Mouse (Mus musculus): ENCODE results near the gene Ccdc116.
"Not testable (repeated sequence)": the region's sequence is repeated elsewhere in the genome, so short reads cannot be mapped to it uniquely, and the experiment has no call there.

Ccdc116 gene

DNA sequence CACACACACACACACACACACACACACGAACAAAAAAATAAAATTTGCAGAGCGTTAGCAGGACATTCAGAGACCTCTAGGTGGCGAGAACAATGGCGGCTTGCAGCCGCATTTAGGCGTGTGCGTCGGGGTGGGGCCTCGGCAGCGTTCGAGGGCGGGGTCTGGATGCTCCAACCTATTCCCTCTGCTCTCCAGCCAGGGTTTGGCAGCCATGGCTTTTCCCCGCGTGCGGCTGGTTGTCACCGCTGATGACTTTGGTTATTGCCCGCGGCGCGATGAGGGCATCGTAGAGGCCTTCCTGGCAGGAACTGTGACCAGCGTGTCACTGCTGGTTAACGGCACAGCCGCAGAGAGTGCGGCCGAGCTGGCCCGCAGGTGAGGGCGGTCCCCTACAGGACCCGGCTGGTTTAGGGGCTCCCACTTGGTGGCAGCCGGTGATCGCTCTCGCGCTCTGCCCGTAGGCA lies at the start of gene Ccdc116:
Ccdc116 (minus strand) TSS at position 458 of the 464 bp plus-strand sequence.
- peak; percentile 35 to 57 for DNase-seq (ENCODE audit: low spot score in 2 of 2)

DNA sequence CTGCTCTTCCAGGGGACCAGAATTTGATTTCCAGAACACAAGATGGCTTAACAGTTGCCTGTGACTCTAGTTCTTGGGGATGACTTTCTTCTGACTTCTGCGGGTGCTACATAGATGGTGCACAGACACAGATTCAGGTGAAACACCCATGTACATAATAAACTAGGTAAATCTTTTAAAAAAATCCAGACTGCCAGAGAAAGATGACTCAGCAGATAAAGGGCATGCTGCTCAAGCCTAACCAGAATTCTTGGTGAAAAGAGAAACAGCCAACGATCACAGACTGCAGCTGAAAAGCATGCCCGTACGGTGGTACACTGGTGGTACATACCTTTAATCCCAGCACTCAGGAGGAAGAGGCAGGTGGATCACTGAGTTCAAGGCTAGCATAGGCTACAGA lies 46.8 kb upstream of the Ccdc116 start:
- no peak for DNase-seq (ENCODE audit: low spot score in 2 of 2)

DNA sequence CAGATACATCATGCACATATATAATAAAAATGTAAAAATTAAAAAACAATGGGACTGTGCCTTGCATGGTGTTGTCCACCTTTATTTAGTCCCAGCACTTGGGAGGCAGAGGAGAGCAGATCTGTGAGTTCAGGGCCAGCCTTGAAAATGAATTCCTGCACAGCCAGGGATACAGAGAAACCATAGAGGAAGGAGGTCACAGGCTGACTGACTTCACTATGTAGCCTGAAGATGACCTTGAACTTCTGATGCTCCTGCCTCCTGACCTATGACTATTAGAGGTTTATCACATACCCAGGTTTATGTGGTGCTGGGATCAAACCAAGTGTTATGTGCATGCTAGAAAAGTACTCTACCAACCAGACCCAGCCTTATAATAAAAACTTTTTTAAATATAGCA lies 38.4 kb upstream of the Ccdc116 start:
- no peak for DNase-seq (ENCODE audit: low spot score in 2 of 2)

GRCm38 (mm10) chr16:17183003-17183402 lies 36.0 kb upstream of the Ccdc116 start:
- no peak for DNase-seq (ENCODE audit: low spot score in 2 of 2)

DNA sequence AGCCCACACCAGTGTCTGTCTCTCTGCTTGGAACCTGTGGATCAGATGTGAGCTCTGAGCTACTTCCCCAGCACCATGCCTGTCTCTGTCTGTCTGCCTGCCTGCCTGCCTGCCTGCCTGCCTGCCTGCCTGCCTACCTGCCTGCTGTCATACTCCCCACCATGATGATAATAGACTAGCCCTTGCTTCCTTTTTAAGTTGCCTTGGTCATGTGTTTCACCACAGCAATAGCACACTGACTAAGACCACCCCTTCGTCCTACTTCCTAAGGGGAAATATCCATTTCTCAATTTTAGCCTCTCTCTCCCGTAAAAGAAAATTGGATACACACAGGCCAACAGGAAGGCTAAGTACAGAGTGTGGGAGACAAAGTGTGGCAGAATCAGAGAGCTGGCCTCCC lies 35.1 kb upstream of the Ccdc116 start:
- DNase-seq (ENCODE audit: low spot score in 2 of 2), result no peak

- peak in 1 of 2 experiments; percentile 11 for DNase-seq (ENCODE audit: low spot score in 2 of 2)
Observed at GRCm38 (mm10) chr16:17181382-17181781, 34.4 kb upstream of the Ccdc116 start.

DNA sequence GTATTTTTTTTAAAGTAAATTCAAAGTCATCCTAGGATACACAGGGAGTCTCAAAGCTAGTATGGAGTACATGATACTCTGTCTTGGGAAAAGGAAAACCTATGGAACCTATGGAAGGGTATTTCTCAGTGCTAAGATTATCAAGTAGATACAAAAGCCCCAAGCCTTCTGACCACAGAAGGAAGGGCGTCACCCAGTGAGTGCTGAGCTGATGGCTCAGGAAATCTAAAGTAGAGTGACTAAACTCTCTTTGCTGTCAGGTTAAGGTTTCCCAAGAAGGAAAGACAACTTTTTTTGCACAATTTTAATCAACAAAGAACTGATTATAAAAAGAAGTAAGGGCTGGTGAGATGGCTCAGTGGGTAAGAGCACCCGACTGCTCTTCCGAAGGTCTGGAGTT lies 32.7 kb upstream of the Ccdc116 start:
- no peak for DNase-seq (ENCODE audit: low spot score in 2 of 2)

DNA sequence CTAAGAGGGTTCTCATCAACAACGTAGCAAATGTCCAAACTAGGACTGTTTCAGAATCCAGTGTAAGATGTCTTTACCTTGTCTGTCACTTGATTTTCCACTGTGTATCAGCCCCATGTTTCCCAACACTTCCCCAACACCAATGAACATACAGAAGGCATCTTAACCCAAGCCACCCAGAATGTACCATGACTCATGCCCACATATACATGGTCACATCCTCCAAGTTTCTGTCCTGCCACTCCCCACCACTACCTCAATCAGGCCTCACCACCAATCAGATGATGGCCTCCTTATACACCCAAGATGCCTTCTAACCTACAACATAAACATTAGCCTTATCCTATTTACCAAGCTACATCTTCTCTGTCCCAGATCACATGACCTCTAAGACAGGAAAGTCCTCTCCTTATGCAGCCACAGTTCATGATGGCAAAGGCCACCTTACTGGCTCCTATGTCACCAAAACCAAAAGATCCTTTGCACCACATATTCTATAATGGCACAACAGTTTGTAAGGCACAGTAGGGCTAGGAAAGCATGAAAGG lies 30.7 kb upstream of the Ccdc116 start:
- DNase-seq (ENCODE audit: low spot score in 2 of 2), result no peak

DNA sequence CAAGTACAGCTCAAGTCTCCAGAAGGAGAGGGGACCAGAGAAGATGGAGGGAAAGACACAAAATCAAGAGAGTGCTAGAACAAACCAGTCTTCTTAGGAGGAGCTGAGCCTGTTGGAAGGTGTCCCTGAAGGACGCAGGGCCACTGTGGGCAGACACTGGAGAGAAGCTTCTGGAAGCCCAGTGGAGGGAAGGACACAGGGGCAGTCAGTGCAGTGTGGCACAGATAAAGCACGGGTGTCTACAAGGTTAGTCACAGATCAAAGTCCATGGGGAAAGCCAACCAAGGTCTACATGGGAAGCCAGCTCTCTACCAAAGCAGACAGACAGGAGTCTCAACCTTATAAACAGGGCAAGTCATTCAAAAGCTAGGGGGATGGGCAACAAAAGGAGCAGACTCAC lies 28.7 kb upstream of the Ccdc116 start:
- no peak for DNase-seq (ENCODE audit: low spot score in 2 of 2)

- DNase-seq (ENCODE audit: low spot score in 2 of 2), result no peak
Observed at GRCm38 (mm10) chr16:17168049-17168448, 21.0 kb upstream of the Ccdc116 start.

- no peak for DNase-seq (ENCODE audit: low spot score in 2 of 2)
Observed at GRCm38 (mm10) chr16:17167179-17167578, 20.1 kb upstream of the Ccdc116 start.

DNA sequence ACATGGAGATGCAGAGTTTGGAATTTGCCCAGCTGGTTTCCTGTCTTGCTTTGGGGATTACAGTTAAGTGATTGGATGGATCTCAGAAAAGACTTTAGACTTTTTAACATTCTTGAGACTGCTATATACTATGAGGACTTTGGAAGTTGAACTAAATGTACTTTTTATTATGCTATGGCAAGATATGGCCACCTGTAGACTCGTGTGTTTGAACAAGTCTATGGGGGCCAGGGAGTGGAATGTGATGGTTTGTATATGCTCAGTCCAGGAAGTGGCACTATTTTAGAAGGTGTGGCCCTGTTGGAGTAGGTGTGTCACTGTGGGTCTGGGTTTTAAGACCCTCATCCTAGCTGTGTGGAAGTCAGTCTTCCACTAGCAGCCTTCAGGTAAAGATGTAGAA lies 18.4 kb upstream of the Ccdc116 start:
- DNase-seq (ENCODE audit: low spot score in 2 of 2), result not testable (repeated sequence)

DNA sequence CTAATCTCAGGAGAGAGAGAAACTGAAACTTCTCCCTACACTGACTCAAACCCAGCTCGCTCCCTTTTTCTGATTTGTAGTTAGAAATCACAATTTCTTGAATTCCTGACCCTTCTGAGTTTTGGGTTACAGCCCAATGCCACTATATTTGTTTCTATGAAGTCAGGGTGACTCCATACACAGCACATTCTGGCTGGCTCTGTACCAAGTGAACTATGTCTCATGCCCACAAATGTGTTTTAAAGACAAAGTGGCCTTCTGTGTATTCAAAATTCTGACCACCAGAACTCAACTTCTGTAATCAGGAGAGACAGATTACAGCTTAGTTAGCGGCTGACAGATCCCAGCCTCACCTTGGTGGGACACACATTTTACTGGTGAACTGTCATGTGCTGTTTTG lies 7.3 kb upstream of the Ccdc116 start:
- DNase-seq (ENCODE audit: low spot score in 2 of 2), result no peak

- DNase-seq (ENCODE audit: low spot score in 2 of 2), result no peak
Observed at GRCm38 (mm10) chr16:17151874-17152273, 4.8 kb upstream of the Ccdc116 start.

DNA sequence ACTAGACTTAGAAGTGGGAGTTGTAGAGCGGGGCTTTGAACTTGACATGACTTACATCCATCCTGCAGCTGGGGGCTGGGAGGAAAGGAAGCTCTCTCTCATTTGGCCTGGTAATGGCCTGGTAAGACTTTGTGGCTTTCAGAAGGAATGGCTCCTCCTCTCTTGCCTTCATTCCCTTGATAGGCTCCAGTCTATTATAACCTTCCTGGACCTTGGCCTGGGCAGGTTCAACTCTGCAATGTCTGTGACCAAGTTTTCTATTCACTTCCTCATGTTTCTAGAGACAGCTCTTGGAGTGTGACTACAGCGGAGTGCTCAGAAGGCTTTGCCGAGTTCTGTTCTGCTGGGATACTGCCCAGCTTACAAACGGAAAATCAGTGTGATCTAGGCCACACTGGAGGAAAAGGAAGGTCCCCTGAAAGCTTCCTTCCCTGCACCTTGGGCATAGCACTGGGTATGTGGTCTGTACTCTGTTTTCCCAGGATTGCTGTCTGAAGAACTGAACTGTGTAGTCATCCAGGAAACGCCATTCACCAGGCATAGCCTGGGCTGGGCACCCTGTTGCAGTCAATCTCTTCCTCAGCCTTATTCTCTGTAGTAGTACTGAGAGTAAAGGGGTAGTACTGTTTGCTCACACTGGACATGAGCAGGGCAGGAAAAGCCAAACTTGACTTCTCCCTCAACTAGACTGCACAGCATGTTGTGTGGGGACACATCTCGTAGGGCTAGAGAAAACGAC lies 3.7 kb upstream of the Ccdc116 start:
- no peak for DNase-seq (ENCODE audit: low spot score in 2 of 2)

- DNase-seq (ENCODE audit: low spot score in 2 of 2), result no peak
Observed at GRCm38 (mm10) chr16:17148084-17148483, 1.1 kb upstream of the Ccdc116 start.

GRCm38 (mm10) chr16:17147391-17147929 lies 431 bp upstream of the Ccdc116 start:
- no peak for DNase-seq (ENCODE audit: low spot score in 2 of 2)

GRCm38 (mm10) chr16:17144339-17144738 lies 2.7 kb downstream of the Ccdc116 start, which contains the start of gene Ydjc:
Gene Ydjc, plus strand, starts transcription at chr16:17144621.
- no peak for DNase-seq (ENCODE audit: low spot score in 2 of 2)

DNA sequence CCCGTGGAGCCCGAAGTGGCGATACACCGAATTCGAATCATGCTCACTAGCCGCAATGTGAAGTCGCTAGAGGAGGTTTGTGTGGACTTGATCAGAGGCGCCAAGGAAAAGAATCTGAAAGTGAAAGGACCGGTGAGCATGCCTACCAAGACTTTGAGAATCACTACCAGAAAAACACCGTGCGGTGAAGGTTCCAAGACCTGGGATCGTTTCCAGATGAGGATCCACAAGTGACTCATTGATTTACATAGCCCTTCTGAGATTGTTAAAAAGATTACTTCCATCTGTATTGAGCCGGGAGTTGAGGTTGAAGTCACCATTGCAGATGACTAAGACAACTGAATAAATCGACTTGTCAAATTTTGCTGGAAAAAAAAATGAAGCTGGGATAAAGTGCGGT lies 9.7 kb downstream of the Ccdc116 start:
- no peak for DNase-seq (ENCODE audit: low spot score in 2 of 2)

GRCm38 (mm10) chr16:17132906-17133200 lies 14.2 kb downstream of the Ccdc116 start:
- no peak for DNase-seq (ENCODE audit: low spot score in 2 of 2)

GRCm38 (mm10) chr16:17132089-17132905 lies 14.7 kb downstream of the Ccdc116 start, which contains the start of gene Sdf2l1:
Gene Sdf2l1, minus strand, starts transcription at chr16:17132383.
- DNase-seq (ENCODE audit: low spot score in 2 of 2), result peak; percentile 90 to 93
